Mouse (Mus musculus): ENCODE data around the gene Camta2.

Gene Camta2

DNA sequence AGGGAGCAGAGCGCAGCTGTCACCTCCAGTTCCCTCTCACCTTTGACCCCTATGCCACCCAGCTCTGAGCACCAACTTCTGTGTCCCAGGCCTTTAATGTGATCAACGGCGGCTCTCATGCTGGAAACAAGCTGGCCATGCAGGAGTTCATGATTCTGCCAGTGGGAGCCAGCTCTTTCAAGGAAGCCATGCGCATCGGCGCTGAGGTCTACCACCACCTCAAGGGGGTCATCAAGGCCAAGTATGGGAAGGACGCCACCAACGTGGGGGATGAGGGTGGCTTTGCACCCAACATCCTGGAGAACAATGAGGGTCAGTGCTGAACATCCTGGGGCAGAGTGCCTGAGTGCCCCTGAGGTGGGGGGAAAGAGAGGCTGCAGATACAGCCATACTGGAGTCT, 27.3 kb downstream of the Camta2 start:
- DNase-seq = no peak

DNA sequence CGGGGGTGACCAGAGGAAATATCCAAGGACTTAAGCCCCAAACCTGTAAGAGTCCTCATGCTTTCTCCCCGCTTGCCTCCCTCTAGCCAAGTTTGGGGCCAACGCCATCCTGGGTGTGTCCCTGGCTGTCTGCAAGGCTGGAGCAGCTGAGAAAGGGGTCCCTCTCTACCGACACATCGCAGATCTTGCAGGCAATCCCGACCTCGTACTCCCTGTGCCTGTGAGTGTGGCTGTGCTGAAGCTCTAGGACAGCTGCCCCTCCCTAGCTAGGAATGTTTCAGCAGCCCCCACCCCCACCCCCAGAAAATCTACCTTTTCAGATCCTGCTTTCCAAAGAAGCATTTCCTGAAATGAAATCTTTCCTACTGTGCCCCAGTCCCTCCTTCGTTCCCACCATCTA, 29.0 kb downstream of the Camta2 start:
- DNase-seq = no peak

DNA sequence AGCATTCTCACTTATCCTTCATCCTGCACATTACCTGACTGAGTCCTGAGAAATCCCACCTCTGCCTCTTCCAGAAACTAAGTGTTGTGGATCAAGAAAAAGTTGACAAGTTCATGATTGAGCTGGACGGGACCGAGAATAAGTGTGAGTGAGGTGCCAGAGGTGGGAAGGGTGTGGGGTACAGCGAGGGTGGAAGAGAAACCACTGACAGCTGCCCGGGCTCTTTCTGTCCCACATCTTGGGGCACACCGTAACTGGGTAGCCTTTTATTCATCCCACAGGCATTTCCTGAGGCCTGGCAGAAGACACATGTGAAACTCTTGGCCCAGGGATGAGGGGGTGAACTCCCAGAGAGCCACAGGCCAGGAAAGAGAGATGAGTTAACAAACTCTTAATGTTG, 29.4 kb downstream of the Camta2 start:
- no peak for DNase-seq

DNA sequence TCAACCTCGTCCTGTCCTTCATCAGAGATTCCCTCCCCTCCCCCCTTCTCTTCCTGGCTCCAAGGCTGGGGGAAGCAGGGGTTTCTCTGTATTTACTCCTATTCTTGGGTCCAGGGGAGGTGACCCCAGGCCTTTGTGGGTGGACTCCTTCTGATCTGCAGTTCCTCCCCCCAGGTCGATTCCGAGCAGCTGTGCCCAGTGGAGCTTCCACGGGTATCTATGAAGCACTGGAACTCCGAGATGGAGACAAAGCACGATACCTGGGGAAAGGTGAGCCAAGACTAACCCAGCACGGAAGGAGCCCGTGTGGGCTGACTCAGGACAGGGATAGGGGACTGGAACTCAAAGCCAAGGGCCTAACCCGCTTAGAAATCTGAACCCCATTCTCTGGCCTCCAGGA, 29.9 kb downstream of the Camta2 start:
- no peak for DNase-seq

DNA sequence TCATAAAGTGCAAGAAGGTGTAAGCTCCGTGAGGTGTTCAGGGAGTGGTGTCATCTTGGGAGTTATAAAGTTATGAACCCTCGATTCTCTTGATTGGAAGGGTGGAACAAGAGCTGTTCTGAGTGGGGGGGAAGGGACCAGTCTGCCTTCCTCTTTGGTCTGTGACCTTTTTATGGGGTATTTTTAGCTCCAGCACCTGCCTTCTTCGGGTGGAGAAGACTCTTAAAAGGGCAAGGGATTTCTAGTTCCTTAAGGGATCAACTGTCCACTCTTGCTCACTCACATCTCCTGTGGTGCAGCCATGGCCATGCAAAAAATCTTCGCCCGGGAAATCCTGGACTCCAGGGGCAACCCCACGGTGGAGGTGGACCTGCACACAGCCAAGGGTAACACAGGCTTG, 30.3 kb downstream of the Camta2 start:
- no peak for DNase-seq

DNA sequence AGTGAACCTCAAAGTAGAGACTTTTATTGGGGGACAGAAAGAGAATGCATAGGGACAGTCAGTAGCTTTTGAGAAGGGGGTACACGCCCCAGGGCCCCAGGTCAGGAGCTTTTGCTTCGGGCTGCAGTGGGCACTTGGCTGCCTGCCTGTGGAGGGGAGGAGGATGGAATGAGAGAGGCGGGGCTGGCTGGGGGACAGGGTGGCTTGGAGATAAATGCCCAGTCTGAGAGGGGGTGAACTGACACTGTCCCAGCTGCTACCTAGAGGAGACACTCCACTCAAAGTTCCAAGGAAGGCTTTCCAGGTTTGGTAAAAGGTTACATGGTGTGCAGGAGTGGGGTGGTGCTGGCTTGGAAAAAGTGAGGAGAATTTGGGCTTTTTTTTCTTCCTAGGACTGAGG, 30.9 kb downstream of the Camta2 start, which contains the start of gene Eno3:
Eno3 (plus strand) TSS at position 239 of the 400 bp plus-strand sequence.
- DNase-seq = no peak

DNA sequence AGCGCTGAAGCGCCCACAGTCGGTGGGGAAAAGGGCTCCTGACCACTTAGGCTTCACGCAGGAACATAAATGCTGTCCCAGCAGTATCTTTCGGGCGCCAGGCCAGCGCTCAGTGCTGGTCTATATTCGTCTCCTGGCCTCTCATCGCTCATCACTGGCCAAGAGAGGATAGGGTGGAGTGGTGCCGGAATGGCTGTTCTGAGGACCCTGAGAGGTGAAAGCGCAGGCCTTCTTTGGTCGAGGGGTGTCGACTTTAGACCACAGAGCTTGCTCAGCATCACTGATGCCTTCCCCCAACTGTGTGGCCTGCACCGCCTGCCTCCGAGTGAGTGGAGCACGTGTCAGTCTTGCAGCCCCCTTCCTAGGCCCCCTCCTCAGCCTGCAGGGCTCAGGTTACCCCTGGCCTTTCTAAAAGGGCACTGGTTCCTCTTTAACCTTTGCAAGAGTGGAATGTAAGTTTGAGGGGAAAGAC, 31.4 kb downstream of the Camta2 start:
- DNase-seq = no peak

DNA sequence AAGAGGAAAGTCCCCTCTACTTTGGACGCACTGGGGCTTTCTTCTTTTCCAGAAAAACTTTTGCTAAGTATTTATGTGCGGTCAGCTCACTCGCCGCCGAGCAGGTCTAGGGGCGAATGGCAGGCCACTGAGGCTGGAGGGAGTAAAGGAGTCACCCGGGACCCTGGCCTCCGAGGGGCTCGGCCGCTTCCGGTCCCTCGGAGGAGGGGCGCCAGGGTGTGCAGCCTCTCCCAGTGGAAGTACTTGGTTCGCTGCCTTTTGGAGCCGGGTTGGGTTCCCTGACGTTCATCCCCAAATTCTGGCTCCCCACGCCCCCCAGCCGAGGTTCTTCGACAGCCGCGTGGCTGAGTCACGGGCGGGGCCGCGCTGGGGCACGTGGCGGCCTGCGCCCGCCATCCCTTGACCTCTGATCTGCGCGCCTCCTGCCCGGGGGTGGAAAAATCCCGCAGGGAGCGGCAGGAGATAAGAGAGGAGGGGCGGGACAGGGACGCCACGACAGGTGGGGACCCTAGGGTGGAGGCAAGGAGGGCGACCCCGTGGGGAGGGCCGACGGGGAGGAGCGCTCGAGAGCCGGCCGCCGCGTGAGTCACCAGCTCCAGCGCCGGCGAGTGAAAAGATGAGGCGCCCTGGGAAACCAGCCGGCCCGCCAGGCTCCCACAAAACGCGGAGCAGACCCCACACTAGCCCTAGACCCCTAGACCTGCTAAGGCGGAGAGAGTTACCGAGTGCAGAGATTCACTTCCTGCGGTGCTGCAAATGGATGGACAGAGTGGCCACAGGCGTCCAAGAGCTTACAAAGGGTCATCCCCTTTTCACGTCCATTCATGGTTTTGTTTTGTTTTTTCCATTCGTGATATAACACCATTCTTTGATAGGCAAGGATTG, 32.1 kb downstream of the Camta2 start:
- no peak for DNase-seq

DNA sequence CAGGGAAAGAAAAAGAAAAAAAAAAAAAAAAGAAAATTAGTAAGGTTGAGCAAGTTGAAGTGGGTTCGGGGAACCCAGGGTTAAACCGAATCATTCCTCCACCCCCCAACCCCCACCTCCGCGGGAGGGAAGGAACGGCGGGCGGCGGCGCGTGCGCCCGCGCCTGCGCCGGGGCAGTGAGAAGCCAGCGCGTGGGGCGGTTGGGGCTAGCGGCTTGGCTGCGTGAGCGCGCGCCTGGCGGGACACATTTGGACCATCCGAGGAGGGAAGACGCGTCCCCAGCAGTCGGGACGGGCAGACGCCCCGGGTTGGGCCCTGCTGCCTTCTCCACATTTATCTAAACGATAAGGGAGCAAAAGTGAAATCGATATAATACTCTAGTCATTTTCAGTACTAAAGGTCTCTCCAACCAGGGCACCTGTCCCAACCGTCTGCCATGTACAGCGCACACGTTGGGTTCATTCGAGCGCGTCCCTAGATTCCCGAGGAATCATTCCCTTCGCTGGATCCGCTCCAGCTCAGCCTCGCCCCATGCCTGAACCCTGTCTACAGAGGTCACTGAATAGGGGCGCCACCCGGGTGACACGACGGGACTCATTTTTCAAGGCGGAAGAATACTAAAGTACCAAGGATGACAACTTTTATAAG, 32.9 kb downstream of the Camta2 start:
- peak; percentile 68 for DNase-seq

DNA sequence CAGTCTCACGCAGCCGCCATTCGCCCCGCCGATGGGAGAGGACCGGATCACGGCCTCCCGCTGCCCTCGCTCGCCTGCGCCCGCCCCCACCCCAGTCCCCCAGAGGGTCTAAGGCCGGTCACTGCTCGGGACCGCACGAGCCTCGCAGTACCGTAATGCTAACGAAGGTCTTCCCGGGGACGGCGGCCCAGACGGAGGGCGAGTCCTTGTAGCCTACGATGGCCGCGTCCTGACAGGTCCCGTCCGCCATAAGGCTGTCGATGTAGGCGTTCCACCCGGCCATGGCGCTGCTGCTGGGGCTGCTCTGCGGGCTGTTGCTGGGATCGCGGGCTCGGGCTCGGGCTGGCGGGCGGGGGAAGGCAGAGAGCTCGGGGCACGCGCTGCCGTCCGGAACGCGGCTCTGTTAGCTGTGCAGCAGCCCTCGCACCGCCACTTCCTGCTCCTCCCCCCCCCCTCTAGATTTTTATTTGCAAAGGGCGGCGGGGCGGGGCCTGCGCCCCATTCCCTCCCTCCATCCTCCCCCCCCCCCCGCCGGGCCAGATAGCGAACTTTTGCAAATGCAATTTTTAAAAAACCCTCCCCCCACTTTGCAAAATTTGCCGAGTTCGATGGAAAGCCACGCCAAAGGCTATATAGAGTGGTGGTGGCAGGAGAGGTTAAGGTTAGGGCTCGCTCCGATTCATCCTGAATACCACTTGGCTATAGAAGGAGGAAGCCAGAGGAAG, 33.5 kb downstream of the Camta2 start, which contains the start of gene Pfn1:
Pfn1 (minus strand) TSS at position 447 of the 725 bp plus-strand sequence.
- DNase-seq = peak; percentile 77

DNA sequence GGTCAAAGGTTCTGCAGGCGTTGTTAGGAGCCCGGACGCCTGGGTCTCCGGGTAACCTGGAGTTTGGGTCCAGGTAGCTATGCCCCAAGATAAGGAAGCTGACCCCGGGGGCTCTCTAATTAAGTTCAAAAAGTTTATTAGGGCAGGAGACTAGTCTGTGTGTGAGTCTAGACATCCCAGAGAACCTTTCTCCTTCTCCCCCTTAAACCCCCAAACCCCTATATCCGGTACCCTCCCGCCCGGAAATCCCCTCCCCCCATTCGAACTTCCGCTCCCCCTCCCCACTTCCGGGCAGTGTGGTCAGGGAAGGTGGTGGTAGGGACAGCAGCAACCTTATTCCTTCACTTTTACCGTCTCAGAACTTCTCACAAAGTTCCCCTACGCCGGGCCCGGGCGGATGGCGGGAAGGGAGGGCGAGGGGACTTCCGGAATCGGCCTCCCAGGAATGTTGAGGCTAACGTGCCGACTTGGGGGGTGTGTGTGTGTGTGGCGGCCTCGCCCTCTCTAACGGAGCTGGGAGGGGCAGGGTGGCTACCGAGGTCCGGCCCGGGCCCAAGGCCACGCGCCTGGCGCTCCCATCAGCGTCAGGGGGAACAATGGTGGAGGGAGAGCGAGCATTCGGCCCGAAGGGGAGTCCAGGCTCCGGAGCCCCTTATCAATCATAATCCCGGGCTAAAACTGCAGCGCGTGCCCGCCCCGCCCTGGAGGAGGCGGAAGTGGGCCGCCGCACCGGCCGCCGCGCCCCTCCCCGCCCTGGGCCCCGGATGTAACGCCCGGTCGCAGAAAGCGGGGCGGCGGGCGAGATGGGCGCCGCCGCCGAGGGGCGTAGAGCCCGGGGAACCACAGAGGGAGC, 34.3 kb downstream of the Camta2 start:
- peak; percentile 44 for DNase-seq

DNA sequence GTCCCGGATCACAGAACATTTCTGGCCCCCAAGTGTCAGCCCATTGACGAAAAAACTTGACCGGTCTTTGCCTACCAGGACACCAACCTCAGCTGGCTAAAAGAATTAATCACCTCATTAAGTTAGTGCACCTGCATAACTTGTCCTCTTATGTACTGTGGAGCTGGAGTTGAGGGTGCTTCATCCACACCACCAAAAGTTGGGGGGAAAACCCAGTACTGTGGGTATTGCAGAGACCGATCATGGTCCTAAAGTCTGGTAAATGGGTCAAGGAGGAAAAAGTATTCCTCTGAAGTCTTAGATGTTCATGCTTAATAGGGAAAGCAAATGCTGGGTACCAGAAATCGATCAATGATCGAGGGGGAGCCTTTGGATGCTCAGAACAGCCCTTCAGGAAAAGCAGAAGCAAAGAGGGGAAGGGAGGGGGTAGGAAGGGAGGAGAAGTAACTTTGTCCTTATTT, 35.0 kb downstream of the Camta2 start:
- DNase-seq = no peak

DNA sequence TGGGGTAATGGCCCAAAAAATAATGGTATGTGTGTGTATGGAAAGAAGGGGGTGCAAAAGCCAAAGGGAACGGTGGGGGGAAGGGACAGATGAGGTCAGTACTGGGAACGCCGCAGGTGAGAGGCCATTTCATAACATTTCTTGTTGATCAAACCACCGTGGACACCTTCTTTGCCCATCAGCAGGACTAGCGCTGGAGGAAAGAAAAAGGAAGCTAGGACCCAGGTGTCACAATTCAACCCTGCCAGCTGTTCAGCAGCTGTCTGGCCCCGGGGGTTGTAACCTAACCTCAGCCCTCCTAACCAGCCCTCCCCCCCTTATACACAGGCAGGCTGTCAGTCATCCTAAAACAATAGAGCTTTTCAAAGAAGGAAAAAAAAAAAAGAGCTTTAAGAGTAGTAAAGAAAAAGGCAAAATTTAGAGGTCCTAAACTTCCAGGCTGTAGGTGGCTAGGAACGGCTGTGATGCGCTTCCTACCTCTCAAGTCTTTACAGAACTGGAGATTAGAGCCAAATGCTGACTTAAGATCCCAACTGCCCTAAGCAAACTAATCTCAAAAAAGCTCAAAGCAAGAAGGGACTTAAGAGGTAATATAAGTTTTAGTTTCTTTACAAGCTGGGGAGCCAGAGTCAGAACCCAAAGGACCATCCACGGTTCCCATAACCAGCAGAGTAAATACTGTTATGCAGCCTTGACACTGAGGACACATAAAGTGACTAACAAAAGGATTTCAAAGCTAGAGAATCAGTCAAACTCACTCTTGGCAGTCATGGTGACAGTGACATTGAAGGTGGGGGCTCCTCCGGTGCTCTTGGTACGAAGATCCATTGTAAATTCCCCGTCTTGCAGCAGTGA, 35.6 kb downstream of the Camta2 start:
- DNase-seq = peak; percentile 14

DNA sequence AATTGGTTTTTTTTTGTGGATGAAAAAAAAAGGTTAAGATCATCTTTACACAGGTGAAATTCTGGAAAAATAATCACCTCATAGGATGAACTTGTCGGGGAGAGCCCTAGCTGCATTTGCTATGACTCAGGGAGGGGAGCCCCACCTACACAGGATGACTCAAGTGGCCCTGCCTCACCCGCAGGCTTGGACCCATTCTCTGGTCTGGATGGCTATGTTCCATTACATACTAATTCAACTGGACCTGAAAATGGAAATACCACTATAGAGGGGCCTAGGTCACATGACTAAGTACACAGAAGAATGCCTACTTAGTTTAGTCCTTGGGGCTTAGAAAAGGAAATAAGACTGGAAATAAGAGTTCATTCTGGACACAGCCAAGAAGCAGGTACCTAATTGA, 36.5 kb downstream of the Camta2 start:
- DNase-seq = peak; percentile 2

DNA sequence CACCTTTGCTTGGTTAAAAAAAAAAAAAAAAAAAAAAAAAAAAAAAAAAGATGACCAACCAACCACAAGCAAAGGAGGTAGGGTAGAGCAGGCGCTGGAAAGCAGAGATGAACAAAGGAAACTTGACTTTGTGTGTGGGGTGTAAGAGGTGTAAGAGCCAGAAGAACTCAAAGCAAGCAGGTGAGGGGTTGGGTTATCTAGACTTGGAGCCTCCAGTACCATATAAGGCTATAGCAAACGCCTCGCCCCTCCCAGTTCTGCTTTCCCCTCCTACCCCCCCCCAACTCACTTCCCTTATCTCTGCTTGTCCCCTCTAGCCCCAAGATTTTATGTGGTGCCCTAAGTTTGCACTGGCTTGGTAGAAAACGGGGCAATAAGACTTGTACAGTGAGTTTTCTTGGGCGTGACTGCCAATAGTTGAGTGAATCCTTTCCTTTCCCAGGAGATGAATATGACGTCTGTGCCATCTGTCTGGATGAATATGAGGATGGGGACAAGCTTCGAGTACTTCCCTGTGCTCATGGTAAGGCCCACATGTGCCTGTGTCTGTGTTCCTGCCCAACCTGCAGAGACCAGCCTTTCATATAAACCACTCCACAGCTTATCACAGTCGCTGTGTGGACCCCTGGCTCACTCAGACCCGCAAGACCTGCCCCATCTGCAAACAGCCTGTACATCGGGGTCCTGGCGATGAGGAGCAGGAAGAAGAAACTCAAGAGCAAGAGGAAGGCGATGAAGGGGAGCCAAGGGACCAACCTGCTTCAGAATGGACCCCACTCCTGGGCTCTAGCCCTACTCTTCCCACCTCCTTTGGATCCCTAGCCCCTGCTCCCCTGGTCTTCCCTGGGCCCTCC, 37.4 kb downstream of the Camta2 start:
- DNase-seq = peak; percentile 16

DNA sequence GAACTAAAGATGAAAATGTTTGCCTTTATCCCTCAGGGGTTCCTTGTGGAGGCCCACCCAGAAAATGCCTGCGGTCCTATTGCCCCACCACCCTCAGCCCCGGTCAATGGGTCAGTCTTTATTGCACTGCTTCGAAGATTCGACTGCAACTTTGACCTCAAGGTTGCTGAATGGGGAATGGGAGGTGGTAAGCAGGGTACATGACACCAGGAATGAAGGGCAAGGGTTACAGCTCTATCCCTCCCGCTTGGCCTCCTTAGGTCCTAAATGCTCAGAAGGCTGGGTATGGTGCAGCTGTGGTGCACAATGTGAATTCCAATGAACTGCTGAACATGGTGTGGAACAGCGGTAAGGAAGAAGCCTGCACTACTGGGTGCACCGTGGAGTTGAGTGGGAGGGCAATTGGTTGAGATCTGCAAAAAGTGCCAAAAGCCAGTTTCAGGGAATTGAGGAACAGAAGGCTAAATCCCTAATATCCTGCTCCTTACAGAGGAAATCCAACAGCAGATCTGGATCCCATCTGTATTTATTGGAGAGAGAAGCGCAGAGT, 38.6 kb downstream of the Camta2 start:
- no peak for DNase-seq

DNA sequence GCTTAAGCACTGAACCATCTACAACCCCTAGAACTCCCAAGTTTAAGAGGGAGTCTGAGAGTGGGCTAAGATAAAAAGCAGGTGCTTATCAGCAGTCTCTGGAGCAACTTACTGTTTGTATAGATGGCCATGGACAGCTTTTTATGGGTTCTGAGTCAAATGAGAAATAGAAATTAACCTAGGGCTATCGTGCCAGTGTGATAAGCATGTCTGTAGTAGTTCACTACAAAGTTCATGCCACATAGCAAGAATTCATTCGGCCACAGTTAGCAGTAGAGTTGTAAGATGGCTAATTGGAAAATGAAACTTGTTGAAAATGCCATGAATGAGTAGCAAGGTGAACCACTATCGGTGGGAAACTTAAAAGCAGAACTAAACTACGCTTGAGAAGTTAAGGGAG, 39.4 kb downstream of the Camta2 start:
- DNase-seq = no peak

DNA sequence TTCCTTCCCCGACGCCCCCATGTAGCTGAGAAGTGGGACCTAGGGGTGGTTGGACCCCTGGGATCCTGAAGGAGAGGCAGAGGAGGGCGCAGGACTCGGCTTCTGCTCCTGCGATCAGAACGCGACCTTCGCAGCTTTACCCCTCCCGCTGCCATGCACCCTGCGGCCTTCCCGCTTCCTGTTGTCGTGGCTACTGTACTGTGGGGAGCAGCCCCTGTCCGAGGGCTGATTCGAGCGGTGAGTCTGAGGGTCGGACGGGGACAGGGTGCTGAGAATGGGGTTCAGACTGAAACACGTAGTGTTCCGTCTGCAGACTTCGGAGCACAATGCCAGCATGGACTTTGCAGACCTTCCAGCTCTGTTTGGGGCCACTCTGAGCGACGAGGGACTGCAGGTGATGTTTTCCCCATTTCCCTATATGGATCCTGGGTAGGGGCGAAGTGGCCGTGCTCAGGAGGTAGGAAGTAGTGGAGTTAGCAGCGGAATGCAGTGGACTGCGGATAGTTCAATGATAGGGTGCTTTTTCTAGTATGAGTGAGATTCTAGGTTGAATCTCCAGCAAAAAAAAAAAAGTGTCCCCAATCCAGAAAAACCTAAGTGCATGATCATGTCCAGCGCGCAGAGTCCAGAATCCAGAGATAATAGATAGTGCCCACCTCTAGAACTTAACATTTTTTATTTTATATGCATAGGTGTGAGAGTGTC, 40.0 kb downstream of the Camta2 start:
- no peak for DNase-seq
